Mouse (Mus musculus) midbrain, embryonic 11.5 days (tissue): Measurements from ENCODE around the gene Fam98b. TPM values are rescaled to one million over a fixed set of nuclear protein-coding genes. Genes with fewer than 3 reads are reported as not detected.

Experiments used
- ATAC-seq: fragments of 200-750 bp; cut with Nextera tagmentation; 2 replicates; pipeline ENCODE4 v1.8.0; 2017; ENCODE audit warnings: moderate TSS enrichment, moderate library complexity; ENCODE audit not compliant: low FRiP score
- DNase-seq: peaks from one replicate; pipeline ENCODE4 v3.0.0; 2015; ENCODE audit warnings: low spot score; ENCODE audit errors: missing footprints
- H3K27ac ChIP-seq: fragments of 300-500 bp; sonication (generic); 2 replicates; pipeline ENCODE4 v1.5.1; 2014; ENCODE audit warnings: low read depth, low read length
- H3K27me3 ChIP-seq: fragments of 300-500 bp; sonication (generic); 2 replicates; pipeline ENCODE4 v1.6.1; 2014; ENCODE audit warnings: mild to moderate bottlenecking, low read length, moderate library complexity, mixed read lengths; ENCODE audit not compliant: control insufficient read depth, insufficient read depth
- H3K36me3 ChIP-seq: fragments of 300-500 bp; sonication (generic); 2 replicates; pipeline ENCODE4 v1.6.1; 2014; ENCODE audit warnings: mild to moderate bottlenecking, low read length, moderate library complexity, mixed read lengths; ENCODE audit not compliant: control insufficient read depth, insufficient read depth
- H3K4me1 ChIP-seq: fragments of 300-500 bp; sonication (generic); 2 replicates; pipeline ENCODE4 v1.6.1; 2014; ENCODE audit warnings: low read length; ENCODE audit not compliant: control insufficient read depth, insufficient read depth
- H3K4me2 ChIP-seq: fragments of 300-500 bp; sonication (generic); 2 replicates; pipeline ENCODE4 v1.6.1; 2014; ENCODE audit warnings: mild to moderate bottlenecking, moderate library complexity
- H3K4me3 ChIP-seq: fragments of 300-500 bp; sonication (generic); 2 replicates; pipeline ENCODE4 v1.5.1; 2014; ENCODE audit warnings: low read depth, low read length
- H3K9ac ChIP-seq: fragments of 300-500 bp; sonication (generic); 2 replicates; pipeline ENCODE4 v1.6.1; 2014; ENCODE audit warnings: low read length
- H3K9me3 ChIP-seq: fragments of 300-500 bp; sonication (generic); 2 replicates; pipeline ENCODE4 v1.6.1; 2016; ENCODE audit warnings: low read length; ENCODE audit not compliant: control insufficient read depth
- whole genome bisulfite sequencing: fragments of 180-500 bp; shearing (Covaris S2); extraction: QIAGEN DNeasy Blood & Tissue Kit; methylation state at CpG from one replicate; pipeline ENCODE4 v1.1.7; 2014; 5-methylcytosine and 5-hydroxymethylcytosine counted together
- polyA plus RNA-seq: library from polyadenylated mRNA; unstranded; fragments of >200 nt; fragmentation: Nextera tagmentation; extraction: Ambion mirVana; gene quantifications from 2 replicates; pipeline ENCODE4 v1.2.1, GENCODE M21; 2014

Fam98b gene
- polyA plus RNA-seq, 1 experiment from 2014 or later = 8.3 TPM

DNA sequence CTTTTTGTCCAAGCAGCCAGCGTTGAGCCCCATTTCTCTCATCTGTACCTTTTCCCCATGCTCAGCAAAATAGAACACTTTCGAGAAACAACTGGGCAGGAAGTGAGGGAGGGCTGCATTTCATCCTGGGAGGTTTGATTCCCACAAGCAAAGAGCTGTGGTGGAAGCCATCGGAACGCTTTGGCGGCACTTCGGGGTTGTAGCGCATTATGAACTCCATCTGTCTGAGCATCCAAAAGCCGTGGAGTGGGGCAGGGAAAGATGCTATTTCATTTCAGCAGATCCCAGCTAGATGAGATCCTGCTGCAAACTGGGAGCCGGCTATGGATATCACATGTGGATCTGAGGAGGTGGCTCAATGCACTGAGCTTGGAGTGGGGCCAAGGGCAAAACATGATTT lies 26.9 kb upstream of the Fam98b start:
- ATAC-seq (no peak), DNase-seq (no peak)
- Histone ChIP-seq H3K4me3 (no peak overlapping the region), H3K27ac (no peak overlapping the region), H3K4me2 (no peak overlapping the region), H3K36me3 (no peaks in the 10 kb centered on the region), H3K27me3 (no peaks in the 10 kb centered on the region), H3K9ac (no peak overlapping the region), H3K4me1 (no peaks in the 10 kb centered on the region), H3K9me3 (no peaks in the 10 kb centered on the region)
- 89% methylated on average over 9 of the region's 9 CpGs for WGBS

DNA sequence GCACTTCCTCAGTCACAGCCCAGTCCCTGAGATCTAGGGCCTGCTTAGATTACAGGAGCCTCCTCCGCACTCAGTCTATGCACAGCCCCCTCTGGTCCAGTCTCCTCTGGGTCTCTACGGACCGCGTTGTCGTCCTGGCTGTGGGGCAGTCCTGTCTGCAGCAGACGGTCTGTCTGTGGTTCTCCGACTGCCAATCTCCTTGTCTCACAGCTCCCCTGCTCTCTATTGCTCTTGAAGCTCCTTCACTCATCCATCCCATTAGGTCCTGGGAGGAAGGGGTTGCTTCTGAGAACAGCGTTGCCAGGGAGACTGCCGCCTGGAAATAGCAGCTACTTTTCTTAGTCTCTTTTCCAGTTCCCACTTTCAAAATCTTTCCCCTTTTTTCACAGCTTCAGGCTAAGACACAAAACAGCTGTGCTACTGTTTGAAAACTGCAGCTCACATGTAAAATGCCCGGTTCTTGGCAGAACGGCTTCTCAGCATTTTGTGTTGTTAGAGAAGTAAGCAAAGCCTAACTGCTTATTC lies 20.9 kb upstream of the Fam98b start:
- ATAC-seq (peak; percentile 60; the same call in 1 of the 2 replicates), DNase-seq (no peak)
- Histone ChIP-seq H3K27me3 (no peaks in the 10 kb centered on the region; the same call in 1 of the 2 replicates), H3K4me2 (no peak overlapping the region), H3K4me1 (peaks cover 5% of the 10 kb centered on the region), H3K9me3 (no peaks in the 10 kb centered on the region), H3K36me3 (no peaks in the 10 kb centered on the region), H3K4me3 (no peak overlapping the region), H3K27ac (no peak overlapping the region), H3K9ac (no peak overlapping the region)
- WGBS = 37% methylated on average over 11 of the region's 11 CpGs

DNA sequence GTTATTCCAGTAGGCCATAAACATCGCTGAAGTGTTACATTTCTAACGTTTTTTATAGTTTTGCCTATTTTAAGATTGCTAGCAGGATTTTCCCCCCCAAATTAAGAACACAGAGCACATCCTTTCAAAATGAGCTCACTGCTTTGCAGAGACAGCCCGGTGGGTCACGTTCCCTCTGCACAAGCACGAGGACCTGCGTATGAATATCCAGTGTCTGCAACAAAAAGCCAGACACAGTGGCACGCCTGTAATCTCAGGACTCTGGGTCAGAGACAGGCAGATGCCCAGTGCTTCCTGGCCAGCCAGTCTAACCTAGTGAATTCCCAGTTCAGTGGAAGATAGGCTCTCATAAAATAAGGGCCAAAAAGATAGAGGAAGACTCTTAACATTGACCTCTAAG lies 19.3 kb upstream of the Fam98b start:
- Histone ChIP-seq H3K4me3 (no peak overlapping the region), H3K4me2 (no peak overlapping the region), H3K36me3 (no peaks in the 10 kb centered on the region), H3K9me3 (no peaks in the 10 kb centered on the region), H3K27me3 (no peaks in the 10 kb centered on the region; the same call in 1 of the 2 replicates), H3K9ac (no peak overlapping the region), H3K27ac (no peak overlapping the region), H3K4me1 (peaks cover 5% of the 10 kb centered on the region)
- DNase-seq = no peak
- 74% methylated on average over 7 of the region's 7 CpGs for WGBS
- ATAC-seq = no peak

DNA sequence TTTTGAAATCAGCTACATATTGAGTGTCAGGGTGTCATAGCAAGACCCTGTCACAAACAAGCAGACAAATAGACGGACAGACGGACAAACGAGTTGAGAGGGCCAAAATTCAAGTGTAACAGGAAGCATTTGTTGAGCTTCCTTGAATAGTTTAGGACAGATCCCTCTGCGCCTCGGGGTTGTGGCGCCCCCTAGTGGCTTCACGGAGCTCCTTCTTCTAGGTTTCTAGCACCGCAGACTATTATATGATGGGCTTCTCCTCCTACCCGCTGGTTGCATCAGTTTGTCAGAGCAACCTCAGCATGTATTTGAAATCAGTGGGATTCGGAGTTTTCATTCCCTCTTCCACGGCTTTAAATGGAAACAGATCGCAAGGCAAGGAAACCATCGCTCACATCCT lies 18.3 kb upstream of the Fam98b start:
- no peaks in the 10 kb centered on the region for H3K9me3 ChIP-seq
- no peaks in the 10 kb centered on the region; the same call in 1 of the 2 replicates for H3K27me3 ChIP-seq
- no peaks in the 10 kb centered on the region for H3K36me3 ChIP-seq
- 7% methylated on average over 13 of the region's 13 CpGs for WGBS
- peaks cover 5% of the 10 kb centered on the region for H3K4me1 ChIP-seq
- no peak overlapping the region for H3K4me2 ChIP-seq
- peak; percentile 99 for DNase-seq
- no peak overlapping the region for H3K27ac ChIP-seq
- peak; percentile 81 for ATAC-seq
- H3K9ac ChIP-seq = peak overlapping the region; percentile 12; the same call in 1 of the 2 replicates
- no peak overlapping the region for H3K4me3 ChIP-seq

DNA sequence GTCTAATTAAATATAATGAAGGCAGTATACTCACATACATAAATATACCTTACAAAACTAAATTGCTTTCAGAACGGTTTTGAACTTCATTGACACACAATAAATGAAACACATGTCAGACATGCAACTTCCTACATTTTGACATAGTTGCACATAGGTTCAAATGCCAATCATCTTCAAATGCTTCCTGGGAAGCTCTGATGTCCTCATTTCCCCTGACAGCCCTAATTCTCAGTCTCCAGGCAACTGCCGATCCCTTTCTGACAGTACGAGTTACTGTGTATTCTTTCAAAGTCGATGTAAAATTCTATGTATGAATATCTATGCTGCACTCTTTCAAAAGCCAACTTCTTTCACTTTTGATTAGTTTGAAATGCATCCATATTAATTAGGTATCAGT lies 7.6 kb upstream of the Fam98b start:
- no peaks in the 10 kb centered on the region for H3K4me1 ChIP-seq
- DNase-seq (no peak), ATAC-seq (no peak)
- no peak overlapping the region for H3K27ac ChIP-seq
- H3K9ac ChIP-seq = no peak overlapping the region
- H3K27me3 ChIP-seq = no peaks in the 10 kb centered on the region
- 82% methylated on average over 4 of the region's 4 CpGs for WGBS
- no peak overlapping the region for H3K4me3 ChIP-seq
- no peak overlapping the region for H3K4me2 ChIP-seq
- H3K36me3 ChIP-seq = no peaks in the 10 kb centered on the region
- no peaks in the 10 kb centered on the region for H3K9me3 ChIP-seq

DNA sequence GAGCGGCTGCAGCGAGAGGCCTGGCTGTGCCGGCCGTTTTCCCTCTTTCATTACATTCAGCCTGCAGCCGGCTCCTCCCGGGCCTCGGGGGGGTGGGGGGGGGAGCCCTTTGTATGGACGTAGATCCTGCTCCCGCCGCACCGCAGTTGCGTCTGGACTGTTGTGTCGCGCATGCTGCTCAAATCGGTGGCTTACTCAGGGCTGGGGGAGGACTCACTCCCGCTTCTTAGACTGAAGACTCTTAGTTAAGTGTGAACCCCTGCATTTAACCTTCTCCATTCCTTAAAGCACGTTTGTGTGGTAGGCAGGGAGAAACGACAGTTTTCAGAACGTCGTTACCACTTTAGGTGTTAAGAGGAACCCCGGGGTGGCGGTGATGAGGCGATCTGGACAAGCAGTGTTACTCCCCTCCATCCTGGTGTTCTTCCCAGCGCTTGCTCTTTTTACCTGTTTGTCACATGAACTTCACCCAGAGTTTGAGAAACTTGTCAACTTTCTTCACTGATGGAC lies 517 bp downstream of the Fam98b start:
- peak overlapping the region; percentile 87 for H3K27ac ChIP-seq
- under 1% methylated on average over 24 of the region's 24 CpGs for WGBS
- no peaks in the 10 kb centered on the region for H3K27me3 ChIP-seq
- no peaks in the 10 kb centered on the region for H3K36me3 ChIP-seq
- peak overlapping the region; percentile 51 for H3K4me2 ChIP-seq
- no peaks in the 10 kb centered on the region for H3K9me3 ChIP-seq
- peaks cover 7% of the 10 kb centered on the region for H3K4me1 ChIP-seq
- H3K4me3 ChIP-seq = peak overlapping the region; percentile 84
- peak overlapping the region; percentile 97 for H3K9ac ChIP-seq
- DNase-seq = no peak
- peak; percentile 80 for ATAC-seq

DNA sequence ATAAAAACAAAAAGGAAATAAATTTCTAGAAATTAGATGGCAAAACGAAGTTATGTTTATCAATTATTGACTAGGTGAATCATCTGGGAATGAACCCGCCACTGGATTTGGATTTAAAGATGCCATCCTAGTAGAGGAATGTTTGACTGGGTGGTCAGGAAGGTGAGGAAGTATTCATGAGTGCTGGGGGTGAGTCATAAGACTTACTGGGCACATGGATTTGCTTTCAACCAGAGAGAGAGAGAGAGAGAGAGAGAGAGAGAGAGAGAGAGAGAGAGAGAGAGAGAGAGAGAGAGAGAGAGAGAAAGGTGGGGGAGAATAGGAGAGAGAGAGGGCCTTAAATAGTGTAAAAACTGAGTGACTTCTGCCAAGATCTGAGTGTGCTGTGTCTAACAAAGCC lies 5.9 kb downstream of the Fam98b start:
- ATAC-seq = no peak
- Histone ChIP-seq H3K27me3 (no peaks in the 10 kb centered on the region), H3K36me3 (peaks cover 3% of the 10 kb centered on the region; the same call in 1 of the 2 replicates), H3K9ac (no peak overlapping the region), H3K27ac (no peak overlapping the region), H3K4me2 (no peak overlapping the region), H3K9me3 (no peaks in the 10 kb centered on the region), H3K4me1 (peaks cover 6% of the 10 kb centered on the region), H3K4me3 (no peak overlapping the region)
- WGBS = 84% methylated on average over 2 of the region's 2 CpGs
- DNase-seq = no peak

DNA sequence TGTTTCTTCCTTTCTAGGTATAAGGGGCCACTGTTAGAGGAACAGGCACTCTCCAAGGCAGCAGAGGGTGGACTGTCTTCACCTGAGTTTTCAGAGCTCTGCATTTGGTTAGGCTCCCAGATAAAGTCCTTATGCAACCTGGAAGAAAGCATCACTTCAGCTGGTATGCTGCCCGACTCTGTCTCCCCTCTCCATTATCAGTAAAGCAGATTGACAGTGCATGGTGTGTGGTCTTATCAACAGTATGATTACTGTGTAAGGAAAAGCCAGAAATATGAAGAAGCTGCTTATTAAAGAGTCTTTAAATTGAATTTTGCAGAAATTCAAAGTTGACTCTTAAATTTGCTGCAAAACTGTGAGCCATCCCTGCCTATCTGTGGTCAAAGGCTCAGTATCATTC lies 8.1 kb downstream of the Fam98b start:
- Histone ChIP-seq H3K4me2 (no peak overlapping the region), H3K27ac (no peak overlapping the region), H3K36me3 (peaks cover 7% of the 10 kb centered on the region; the same call in 1 of the 2 replicates), H3K27me3 (no peaks in the 10 kb centered on the region), H3K9me3 (no peaks in the 10 kb centered on the region), H3K4me3 (no peak overlapping the region), H3K9ac (no peak overlapping the region), H3K4me1 (no peaks in the 10 kb centered on the region)
- 94% methylated on average over 1 of the region's 1 CpGs for WGBS
- DNase-seq (no peak), ATAC-seq (no peak)

DNA sequence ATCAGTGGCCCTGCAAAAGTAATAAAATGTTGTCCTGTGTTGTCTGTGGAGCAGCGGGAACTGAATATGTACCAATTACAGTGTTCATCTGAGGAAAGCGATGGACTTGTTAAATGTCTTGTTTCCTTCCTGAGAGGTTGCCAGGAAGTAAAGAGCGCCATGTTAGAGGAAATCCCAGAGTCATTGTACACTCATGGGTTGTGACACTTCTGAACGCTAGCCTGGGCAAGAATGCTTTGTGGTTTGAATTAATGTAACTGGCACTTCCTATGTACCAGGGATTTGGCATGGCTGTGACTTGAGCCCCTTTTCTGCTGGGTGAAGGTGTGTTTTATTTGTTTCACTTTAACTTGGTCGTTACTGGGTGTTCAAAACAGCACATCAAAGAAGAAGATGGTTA lies 12.6 kb downstream of the Fam98b start:
- H3K4me2 ChIP-seq = no peak overlapping the region
- no peaks in the 10 kb centered on the region for H3K4me1 ChIP-seq
- H3K36me3 ChIP-seq = peaks cover 9% of the 10 kb centered on the region; the same call in 1 of the 2 replicates
- H3K4me3 ChIP-seq = no peak overlapping the region
- no peaks in the 10 kb centered on the region for H3K9me3 ChIP-seq
- ATAC-seq (no peak), DNase-seq (no peak)
- H3K27ac ChIP-seq = no peak overlapping the region
- H3K27me3 ChIP-seq = no peaks in the 10 kb centered on the region
- no peak overlapping the region for H3K9ac ChIP-seq
- 92% methylated on average over 5 of the region's 5 CpGs for WGBS
